Mouse (Mus musculus) heart, adult 8-10 months (tissue): ENCODE measurements around the gene Kifc1. TPM values are rescaled to one million over a fixed set of nuclear protein-coding genes. Genes with fewer than 3 reads are reported as not detected.

Experiments used
- DNase-seq: peaks from one replicate; pipeline ENCODE4 v3.0.0; 2022; ENCODE audit warnings: low spot score
- total RNA-seq, 4 experiments: library from RNA; stranded (reverse); gene quantifications; 2 replicates each; pipeline ENCODE4 v1.2.4; 2022

Gene Kifc1
- 1 to 10 TPM in 1 of 4 experiments, under 1 TPM in 3; 0.31 to 1.9 (median 0.51) TPM for total RNA-seq

- peak; percentile 99 for DNase-seq
These were observed at the start of gene Kifc1 for GRCm38 (mm10) chr17:33890533-33891059. Gene Kifc1 (minus strand): TSS chr17:33890661.

GRCm38 (mm10) chr17:33938783-33939182, 48.3 kb upstream of the Kifc1 start:
- no peak for DNase-seq

- DNase-seq: no peak
These were observed 46.5 kb upstream of the Kifc1 start for GRCm38 (mm10) chr17:33936993-33937392.

GRCm38 (mm10) chr17:33935422-33936055, 45.1 kb upstream of the Kifc1 start:
- no peak for DNase-seq

GRCm38 (mm10) chr17:33932970-33933369, 42.5 kb upstream of the Kifc1 start:
- DNase-seq: no peak

GRCm38 (mm10) chr17:33932448-33932847, 42.0 kb upstream of the Kifc1 start:
- no peak for DNase-seq

GRCm38 (mm10) chr17:33931947-33932346, 41.5 kb upstream of the Kifc1 start:
- DNase-seq: no peak

GRCm38 (mm10) chr17:33931159-33931866, 40.9 kb upstream of the Kifc1 start:
- DNase-seq: no peak

GRCm38 (mm10) chr17:33930280-33931158, 40.1 kb upstream of the Kifc1 start:
- peak; percentile 53 for DNase-seq

GRCm38 (mm10) chr17:33929371-33930279, 39.2 kb upstream of the Kifc1 start, which contains the start of gene Rgl2:
Gene Rgl2 (plus strand): TSS chr17:33929543.
- DNase-seq: peak; percentile 85

GRCm38 (mm10) chr17:33928251-33928947, 37.9 kb upstream of the Kifc1 start:
- no peak for DNase-seq

GRCm38 (mm10) chr17:33926207-33926932, 35.9 kb upstream of the Kifc1 start:
- DNase-seq: no peak

GRCm38 (mm10) chr17:33925406-33926116, 35.1 kb upstream of the Kifc1 start:
- DNase-seq: no peak

- DNase-seq: no peak
These were observed 34.3 kb upstream of the Kifc1 start for GRCm38 (mm10) chr17:33924577-33925283.

GRCm38 (mm10) chr17:33921361-33921760, 30.9 kb upstream of the Kifc1 start:
- DNase-seq: no peak

GRCm38 (mm10) chr17:33920282-33921097, 30.0 kb upstream of the Kifc1 start:
- DNase-seq: peak; percentile 82
